Mouse (Mus musculus): ENCODE measurements around the gene Gm42669. TPM values are rescaled to one million over a fixed set of nuclear protein-coding genes. Genes with fewer than 3 reads are reported as not detected.

The Gm42669 gene
- polyA plus RNA-seq, 1 experiment from 2014 or later, result 0.73 TPM

GRCm38 (mm10) chr5:107513583-107513982 is 6.2 kb downstream of the Gm42669 start:
- H3K27me3 ChIP-seq (ENCODE audit: control insufficient read depth, insufficient read depth, low read depth, low read length), result no peaks in the 10 kb centered on the region
- H3K36me3 ChIP-seq (ENCODE audit: control insufficient read depth, insufficient read depth, low read length), result no peaks in the 10 kb centered on the region
- no peak for ATAC-seq
- H3K27ac ChIP-seq (ENCODE audit: low read length), result no peak overlapping the region
- no peak overlapping the region for H3K9ac ChIP-seq (ENCODE audit: low read depth, low read length)
- no peak overlapping the region for H3K4me3 ChIP-seq (ENCODE audit: low read depth, low read length)
- no peaks in the 10 kb centered on the region for H3K9me3 ChIP-seq (replicated peaks; ENCODE audit: control insufficient read depth, low read length, poor library complexity, severe bottlenecking)
- H3K4me2 ChIP-seq (ENCODE audit: low read length), result no peak overlapping the region
- 51% methylated on average over 7 of the region's 7 CpGs for WGBS
- H3K4me1 ChIP-seq (ENCODE audit: control insufficient read depth, insufficient read depth, low read length), result no peaks in the 10 kb centered on the region

- H3K36me3 ChIP-seq (ENCODE audit: control insufficient read depth, insufficient read depth, low read length), result no peaks in the 10 kb centered on the region
- no peak overlapping the region for H3K4me2 ChIP-seq (ENCODE audit: low read length)
- H3K27me3 ChIP-seq (ENCODE audit: control insufficient read depth, insufficient read depth, low read depth, low read length), result no peaks in the 10 kb centered on the region
- no peak overlapping the region for H3K4me3 ChIP-seq (ENCODE audit: low read depth, low read length)
- 88% methylated on average over 3 of the region's 3 CpGs for WGBS
- no peaks in the 10 kb centered on the region for H3K9me3 ChIP-seq (replicated peaks; ENCODE audit: control insufficient read depth, low read length, poor library complexity, severe bottlenecking)
- no peak overlapping the region for H3K27ac ChIP-seq (ENCODE audit: low read length)
- no peaks in the 10 kb centered on the region for H3K4me1 ChIP-seq (ENCODE audit: control insufficient read depth, insufficient read depth, low read length)
- no peak for ATAC-seq
- H3K9ac ChIP-seq (ENCODE audit: low read depth, low read length), result no peak overlapping the region
Observed at GRCm38 (mm10) chr5:107515453-107515852, 8.0 kb downstream of the Gm42669 start.

DNA sequence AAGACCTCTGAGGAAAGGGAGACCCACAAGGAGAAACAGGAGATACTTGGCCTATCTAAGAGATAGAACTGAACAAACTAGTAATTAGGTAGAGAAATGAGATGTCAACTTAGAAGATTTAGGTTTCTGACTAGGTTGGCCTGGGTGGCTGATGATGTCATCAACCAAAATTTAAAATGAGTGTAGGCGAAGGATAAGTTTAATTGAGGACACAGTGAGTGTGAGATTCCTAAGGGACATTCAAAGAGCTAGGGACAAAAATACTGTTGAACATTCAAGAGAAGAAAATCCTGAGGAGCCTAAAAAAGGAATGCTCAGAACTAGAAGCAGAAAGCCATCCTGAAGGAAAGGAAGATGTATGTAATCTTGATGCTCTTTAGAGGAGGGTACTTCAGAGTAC is 8.7 kb downstream of the Gm42669 start:
- 97% methylated on average over 1 of the region's 1 CpGs for WGBS
- Histone ChIP-seq H3K27ac (ENCODE audit: low read length) (no peak overlapping the region), H3K27me3 (ENCODE audit: control insufficient read depth, insufficient read depth, low read depth, low read length) (no peaks in the 10 kb centered on the region), H3K4me3 (ENCODE audit: low read depth, low read length) (no peak overlapping the region), H3K9ac (ENCODE audit: low read depth, low read length) (no peak overlapping the region), H3K9me3 (replicated peaks; ENCODE audit: control insufficient read depth, low read length, poor library complexity, severe bottlenecking) (no peaks in the 10 kb centered on the region), H3K36me3 (ENCODE audit: control insufficient read depth, insufficient read depth, low read length) (no peaks in the 10 kb centered on the region), H3K4me1 (ENCODE audit: control insufficient read depth, insufficient read depth, low read length) (no peaks in the 10 kb centered on the region), H3K4me2 (ENCODE audit: low read length) (no peak overlapping the region)
- ATAC-seq, result no peak

- Histone ChIP-seq H3K4me1 (ENCODE audit: control insufficient read depth, insufficient read depth, low read length) (no peaks in the 10 kb centered on the region), H3K4me3 (ENCODE audit: low read depth, low read length) (no peak overlapping the region), H3K4me2 (ENCODE audit: low read length) (no peak overlapping the region), H3K27ac (ENCODE audit: low read length) (no peak overlapping the region), H3K9ac (ENCODE audit: low read depth, low read length) (no peak overlapping the region), H3K36me3 (ENCODE audit: control insufficient read depth, insufficient read depth, low read length) (no peaks in the 10 kb centered on the region), H3K9me3 (replicated peaks; ENCODE audit: control insufficient read depth, low read length, poor library complexity, severe bottlenecking) (no peaks in the 10 kb centered on the region), H3K27me3 (ENCODE audit: control insufficient read depth, insufficient read depth, low read depth, low read length) (no peaks in the 10 kb centered on the region)
- no peak for ATAC-seq
- 92% methylated on average over 4 of the region's 4 CpGs for WGBS
Observed at GRCm38 (mm10) chr5:107518602-107519001, 11.2 kb downstream of the Gm42669 start.

DNA sequence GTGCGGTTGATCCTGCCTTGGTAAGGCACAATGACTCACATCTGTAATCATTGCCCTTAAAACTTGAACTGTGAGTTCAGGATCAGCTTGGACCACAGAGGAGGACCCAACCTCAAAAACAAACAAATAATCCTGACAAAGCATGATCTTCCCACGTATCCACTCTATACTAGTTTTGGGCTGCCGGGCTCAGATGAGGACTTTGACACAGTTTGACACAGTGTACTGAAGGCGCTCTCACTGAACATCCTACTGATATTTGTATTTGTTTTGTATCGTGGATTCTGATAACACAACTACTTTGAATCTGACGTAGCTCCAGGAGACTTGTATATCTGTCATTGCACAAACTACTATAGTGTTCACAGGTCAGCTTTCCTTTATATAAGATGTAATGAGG is 14.0 kb downstream of the Gm42669 start:
- no peak overlapping the region for H3K4me2 ChIP-seq (ENCODE audit: low read length)
- H3K27me3 ChIP-seq (ENCODE audit: control insufficient read depth, insufficient read depth, low read depth, low read length), result no peaks in the 10 kb centered on the region
- no peak for ATAC-seq
- H3K36me3 ChIP-seq (ENCODE audit: control insufficient read depth, insufficient read depth, low read length), result no peaks in the 10 kb centered on the region
- H3K4me3 ChIP-seq (ENCODE audit: low read depth, low read length), result no peak overlapping the region
- no peaks in the 10 kb centered on the region for H3K9me3 ChIP-seq (replicated peaks; ENCODE audit: control insufficient read depth, low read length, poor library complexity, severe bottlenecking)
- WGBS, result 93% methylated on average over 6 of the region's 6 CpGs
- H3K9ac ChIP-seq (ENCODE audit: low read depth, low read length), result no peak overlapping the region
- H3K4me1 ChIP-seq (ENCODE audit: control insufficient read depth, insufficient read depth, low read length), result no peaks in the 10 kb centered on the region
- no peak overlapping the region for H3K27ac ChIP-seq (ENCODE audit: low read length)

- WGBS, result 86% methylated on average over 7 of the region's 7 CpGs
- no peak for ATAC-seq
- Histone ChIP-seq H3K4me3 (ENCODE audit: low read depth, low read length) (no peak overlapping the region), H3K9me3 (replicated peaks; ENCODE audit: control insufficient read depth, low read length, poor library complexity, severe bottlenecking) (no peaks in the 10 kb centered on the region), H3K27ac (ENCODE audit: low read length) (no peak overlapping the region), H3K4me2 (ENCODE audit: low read length) (no peak overlapping the region), H3K4me1 (ENCODE audit: control insufficient read depth, insufficient read depth, low read length) (no peaks in the 10 kb centered on the region), H3K27me3 (ENCODE audit: control insufficient read depth, insufficient read depth, low read depth, low read length) (no peaks in the 10 kb centered on the region), H3K36me3 (ENCODE audit: control insufficient read depth, insufficient read depth, low read length) (no peaks in the 10 kb centered on the region), H3K9ac (ENCODE audit: low read depth, low read length) (no peak overlapping the region)
Observed at GRCm38 (mm10) chr5:107521897-107522296, 14.5 kb downstream of the Gm42669 start.

GRCm38 (mm10) chr5:107524281-107524680 is 16.9 kb downstream of the Gm42669 start:
- ATAC-seq, result no peak
- Histone ChIP-seq H3K36me3 (ENCODE audit: control insufficient read depth, insufficient read depth, low read length) (no peaks in the 10 kb centered on the region), H3K4me3 (ENCODE audit: low read depth, low read length) (no peak overlapping the region), H3K27me3 (ENCODE audit: control insufficient read depth, insufficient read depth, low read depth, low read length) (no peaks in the 10 kb centered on the region), H3K9me3 (replicated peaks; ENCODE audit: control insufficient read depth, low read length, poor library complexity, severe bottlenecking) (no peaks in the 10 kb centered on the region), H3K4me1 (ENCODE audit: control insufficient read depth, insufficient read depth, low read length) (no peaks in the 10 kb centered on the region), H3K9ac (ENCODE audit: low read depth, low read length) (no peak overlapping the region), H3K4me2 (ENCODE audit: low read length) (no peak overlapping the region), H3K27ac (ENCODE audit: low read length) (no peak overlapping the region)
- WGBS, result 85% methylated on average over 10 of the region's 10 CpGs

DNA sequence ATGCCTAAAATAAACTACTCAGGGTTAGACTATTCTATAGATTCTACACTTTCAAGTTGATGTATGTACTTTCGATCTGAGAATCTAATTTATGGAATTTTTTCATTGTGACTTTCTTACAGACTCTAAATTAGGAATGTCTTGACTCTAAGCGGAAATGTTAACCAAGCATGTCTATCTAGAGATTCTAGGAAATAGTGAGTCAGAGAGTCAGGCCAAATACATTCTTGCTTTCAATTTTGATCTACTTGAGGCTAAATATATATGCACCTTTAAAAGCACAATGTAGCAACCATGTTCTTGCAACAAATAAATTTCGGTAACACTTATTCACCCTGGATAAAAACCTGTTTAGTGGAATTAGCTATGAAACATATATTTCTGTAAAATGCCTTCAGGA is 21.4 kb downstream of the Gm42669 start:
- Histone ChIP-seq H3K27ac (ENCODE audit: low read length) (no peak overlapping the region), H3K4me2 (ENCODE audit: low read length) (no peak overlapping the region), H3K27me3 (ENCODE audit: control insufficient read depth, insufficient read depth, low read depth, low read length) (no peaks in the 10 kb centered on the region), H3K4me1 (ENCODE audit: control insufficient read depth, insufficient read depth, low read length) (no peaks in the 10 kb centered on the region), H3K4me3 (ENCODE audit: low read depth, low read length) (no peak overlapping the region), H3K9me3 (replicated peaks; ENCODE audit: control insufficient read depth, low read length, poor library complexity, severe bottlenecking) (no peaks in the 10 kb centered on the region), H3K36me3 (ENCODE audit: control insufficient read depth, insufficient read depth, low read length) (no peaks in the 10 kb centered on the region), H3K9ac (ENCODE audit: low read depth, low read length) (no peak overlapping the region)
- ATAC-seq, result no peak
- WGBS, result 95% methylated on average over 3 of the region's 3 CpGs

- no peak overlapping the region for H3K4me3 ChIP-seq (ENCODE audit: low read depth, low read length)
- H3K36me3 ChIP-seq (ENCODE audit: control insufficient read depth, insufficient read depth, low read length), result no peaks in the 10 kb centered on the region
- 65% methylated on average over 2 of the region's 2 CpGs for WGBS
- H3K9ac ChIP-seq (ENCODE audit: low read depth, low read length), result no peak overlapping the region
- H3K4me1 ChIP-seq (ENCODE audit: control insufficient read depth, insufficient read depth, low read length), result no peaks in the 10 kb centered on the region
- H3K9me3 ChIP-seq (replicated peaks; ENCODE audit: control insufficient read depth, low read length, poor library complexity, severe bottlenecking), result no peaks in the 10 kb centered on the region
- H3K27me3 ChIP-seq (ENCODE audit: control insufficient read depth, insufficient read depth, low read depth, low read length), result no peaks in the 10 kb centered on the region
- H3K4me2 ChIP-seq (ENCODE audit: low read length), result no peak overlapping the region
- H3K27ac ChIP-seq (ENCODE audit: low read length), result no peak overlapping the region
- no peak for ATAC-seq
Observed at GRCm38 (mm10) chr5:107533590-107533989, 26.2 kb downstream of the Gm42669 start.

GRCm38 (mm10) chr5:107534581-107534980 is 27.2 kb downstream of the Gm42669 start, which contains the start of gene 1700028K03Rik:
Gene 1700028K03Rik, plus strand, starts transcription at chr5:107534709.
- no peak for ATAC-seq
- Histone ChIP-seq H3K9me3 (replicated peaks; ENCODE audit: control insufficient read depth, low read length, poor library complexity, severe bottlenecking) (no peaks in the 10 kb centered on the region), H3K27me3 (ENCODE audit: control insufficient read depth, insufficient read depth, low read depth, low read length) (no peaks in the 10 kb centered on the region), H3K9ac (ENCODE audit: low read depth, low read length) (no peak within 1 kb of the TSS), H3K36me3 (ENCODE audit: control insufficient read depth, insufficient read depth, low read length) (no peaks in the 10 kb centered on the region), H3K4me2 (ENCODE audit: low read length) (no peak within 1 kb of the TSS), H3K4me1 (ENCODE audit: control insufficient read depth, insufficient read depth, low read length) (no peaks in the 10 kb centered on the region), H3K27ac (ENCODE audit: low read length) (no peak within 1 kb of the TSS), H3K4me3 (ENCODE audit: low read depth, low read length) (no peak within 1 kb of the TSS)
- 76% methylated on average over 15 of the region's 15 CpGs for WGBS
